Mouse (Mus musculus) hindbrain, embryonic 11.5 days (tissue): Measurements from ENCODE around the gene Dnajc7. TPM values are rescaled to one million over a fixed set of nuclear protein-coding genes. Genes with fewer than 3 reads are reported as not detected.

Source experiments
- ATAC-seq: fragments of 200-750 bp; cut with Nextera tagmentation; 2 replicates; pipeline ENCODE4 v1.8.0; 2017; ENCODE audit warnings: mild to moderate bottlenecking, moderate TSS enrichment, moderate library complexity; ENCODE audit not compliant: low FRiP score
- DNase-seq: peaks from one replicate; pipeline ENCODE4 v3.0.0-alpha.2; 2015; ENCODE audit warnings: low spot score
- H3K27ac ChIP-seq: fragments of 300-500 bp; sonication (generic); 2 replicates; pipeline ENCODE4 v1.5.1; 2014; ENCODE audit warnings: mild to moderate bottlenecking, low read depth, low read length
- H3K27me3 ChIP-seq: fragments of 300-500 bp; sonication (generic); 2 replicates; pipeline ENCODE4 v1.6.1; 2014; ENCODE audit warnings: mild to moderate bottlenecking, low read length, moderate library complexity, mixed read lengths; ENCODE audit not compliant: control insufficient read depth, insufficient read depth
- H3K36me3 ChIP-seq: fragments of 300-500 bp; sonication (generic); 2 replicates; pipeline ENCODE4 v1.6.1; 2014; ENCODE audit warnings: mild to moderate bottlenecking, low read length, moderate library complexity, mixed read lengths; ENCODE audit not compliant: control insufficient read depth, insufficient read depth
- H3K4me1 ChIP-seq: fragments of 300-500 bp; sonication (generic); replicated peaks from 2 replicates; pipeline ENCODE4 v1.6.1; 2014; ENCODE audit warnings: low read length, mixed read lengths; ENCODE audit not compliant: control insufficient read depth, insufficient read depth
- H3K4me2 ChIP-seq: fragments of 300-500 bp; sonication (generic); replicated peaks from 2 replicates; pipeline ENCODE4 v1.6.1; 2014; ENCODE audit warnings: mild to moderate bottlenecking, low read depth, low read length
- H3K4me3 ChIP-seq: fragments of 300-500 bp; sonication (generic); 2 replicates; pipeline ENCODE4 v1.5.1; 2014; ENCODE audit warnings: low read depth, low read length
- H3K9ac ChIP-seq: fragments of 300-500 bp; sonication (generic); 2 replicates; pipeline ENCODE4 v1.6.1; 2014; ENCODE audit warnings: low read depth, low read length
- H3K9me3 ChIP-seq: fragments of 300-500 bp; sonication (generic); 2 replicates; pipeline ENCODE4 v1.6.1; 2016; ENCODE audit warnings: low read length; ENCODE audit not compliant: control insufficient read depth
- WGBS: fragments of 180-500 bp; shearing (Covaris S2); extraction: QIAGEN DNeasy Blood & Tissue Kit; methylation state at CpG from one replicate; pipeline ENCODE4 v1.1.7; 2014; 5-methylcytosine and 5-hydroxymethylcytosine counted together
- polyA plus RNA-seq: library from polyadenylated mRNA; unstranded; fragments of >200 nt; fragmentation: Nextera tagmentation; extraction: Ambion mirVana; gene quantifications from 2 replicates; pipeline ENCODE4 v1.2.1, GENCODE M21; 2014

Gene Dnajc7
- polyA plus RNA-seq, 1 experiment from 2014 or later = 105 TPM

DNA sequence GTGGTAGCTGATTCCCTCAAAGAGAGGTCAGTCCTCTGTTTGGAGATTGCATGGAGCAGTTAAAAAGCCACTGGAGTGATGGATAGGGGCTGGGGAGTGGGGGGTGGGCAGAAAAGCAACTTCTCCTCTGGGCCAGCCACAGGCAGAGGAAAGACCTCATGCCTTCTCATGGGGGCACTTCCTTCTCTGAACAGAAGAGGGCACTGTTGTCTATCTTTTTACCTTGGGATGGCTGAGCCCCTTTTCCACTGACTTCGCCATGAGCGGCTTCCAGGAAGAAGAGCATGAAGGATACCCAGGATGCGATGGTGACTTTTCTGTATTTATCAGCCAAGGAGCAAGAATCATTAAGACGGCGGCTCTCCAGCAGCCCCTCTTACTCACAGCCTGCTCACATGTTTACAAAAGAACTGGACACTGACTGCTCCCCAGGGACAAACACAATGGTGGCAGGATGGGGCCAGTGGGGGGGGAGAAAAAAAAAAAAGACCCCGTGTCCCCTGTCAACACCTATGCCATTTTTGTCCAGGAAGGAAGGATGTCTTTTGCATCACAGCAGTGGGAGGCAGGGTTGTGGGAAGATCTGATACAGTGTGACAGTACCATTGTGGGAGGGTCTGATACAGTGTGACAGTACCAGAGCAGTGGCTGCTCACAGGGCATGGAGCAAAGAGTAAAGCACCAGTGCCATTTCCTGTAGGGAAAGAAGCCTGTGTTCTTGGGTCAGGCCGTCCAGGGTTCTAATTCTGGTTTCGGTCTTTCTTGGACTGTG lies 49.4 kb downstream of the Dnajc7 start:
- H3K9ac ChIP-seq = peak overlapping the region; percentile 31; the same call in 1 of the 2 replicates
- DNase-seq (peak; percentile 89), ATAC-seq (peak; percentile 33; the same call in 1 of the 2 replicates)
- no peak overlapping the region for H3K27ac ChIP-seq
- peak overlapping the region; percentile 6; the same call in 1 of the 2 replicates for H3K4me3 ChIP-seq
- no peaks in the 10 kb centered on the region for H3K36me3 ChIP-seq
- H3K4me2 ChIP-seq = peak overlapping the region; percentile 44
- WGBS = 12% methylated on average over 8 of the region's 8 CpGs
- peaks cover 6% of the 10 kb centered on the region; the same call in 1 of the 2 replicates for H3K27me3 ChIP-seq
- peaks cover 6% of the 10 kb centered on the region; the same call in 1 of the 2 replicates for H3K4me1 ChIP-seq
- no peaks in the 10 kb centered on the region for H3K9me3 ChIP-seq

DNA sequence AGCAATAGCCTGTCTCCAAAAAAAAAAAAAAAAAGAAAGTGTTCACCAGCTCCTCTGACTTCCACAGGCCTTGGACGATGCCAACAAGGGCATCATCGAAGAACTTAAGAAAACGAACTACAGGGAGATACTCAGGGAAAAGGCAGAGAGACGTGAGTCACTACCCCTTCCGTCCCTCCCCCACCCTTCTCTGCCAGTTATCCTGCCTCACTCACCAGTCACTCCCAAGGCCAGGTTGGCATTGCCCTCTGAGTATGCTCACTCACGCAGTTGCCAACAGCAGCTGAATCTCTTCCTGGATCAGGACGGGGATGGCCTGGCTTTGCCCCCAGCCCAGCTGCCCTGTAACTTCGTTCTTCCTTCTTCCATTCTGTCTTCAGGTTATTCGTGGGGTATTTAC lies 50.2 kb downstream of the Dnajc7 start:
- no peak for DNase-seq
- WGBS = 65% methylated on average over 9 of the region's 9 CpGs

DNA sequence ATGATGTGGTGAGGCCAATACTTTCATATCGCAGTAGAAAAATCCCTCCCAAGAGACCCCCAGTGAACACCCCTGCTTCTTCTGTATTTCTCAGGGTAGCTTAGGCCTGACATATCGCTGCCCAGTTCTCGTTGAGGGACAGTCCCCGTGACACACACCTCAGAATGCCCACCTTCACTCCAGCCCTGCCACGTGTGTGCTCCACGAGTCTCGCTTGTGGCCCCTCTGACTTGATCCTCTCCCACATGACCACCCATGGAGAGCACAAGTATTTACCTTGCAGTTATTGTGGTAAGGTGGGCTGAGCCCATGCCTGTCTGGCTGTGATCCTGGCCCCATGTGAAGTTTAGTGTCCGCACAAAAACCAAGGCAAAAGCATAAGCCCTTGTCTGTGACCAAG lies 51.3 kb downstream of the Dnajc7 start:
- Histone ChIP-seq H3K4me1 (peaks cover 3% of the 10 kb centered on the region; the same call in 1 of the 2 replicates), H3K9ac (no peak overlapping the region), H3K4me2 (no peak overlapping the region), H3K4me3 (no peak overlapping the region), H3K36me3 (no peaks in the 10 kb centered on the region), H3K27ac (no peak overlapping the region), H3K27me3 (peaks cover 6% of the 10 kb centered on the region; the same call in 1 of the 2 replicates), H3K9me3 (no peaks in the 10 kb centered on the region)
- ATAC-seq (no peak), DNase-seq (no peak)
- WGBS = 85% methylated on average over 8 of the region's 8 CpGs

More for the DNA sequence above, 50.2 kb downstream of the Dnajc7 start:
- Histone ChIP-seq H3K4me3 (no peak overlapping the region), H3K27ac (no peak overlapping the region), H3K36me3 (no peaks in the 10 kb centered on the region), H3K27me3 (peaks cover 6% of the 10 kb centered on the region; the same call in 1 of the 2 replicates), H3K9me3 (no peaks in the 10 kb centered on the region), H3K9ac (no peak overlapping the region), H3K4me1 (peaks cover 3% of the 10 kb centered on the region; the same call in 1 of the 2 replicates), H3K4me2 (no peak overlapping the region)
- no peak for ATAC-seq

DNA sequence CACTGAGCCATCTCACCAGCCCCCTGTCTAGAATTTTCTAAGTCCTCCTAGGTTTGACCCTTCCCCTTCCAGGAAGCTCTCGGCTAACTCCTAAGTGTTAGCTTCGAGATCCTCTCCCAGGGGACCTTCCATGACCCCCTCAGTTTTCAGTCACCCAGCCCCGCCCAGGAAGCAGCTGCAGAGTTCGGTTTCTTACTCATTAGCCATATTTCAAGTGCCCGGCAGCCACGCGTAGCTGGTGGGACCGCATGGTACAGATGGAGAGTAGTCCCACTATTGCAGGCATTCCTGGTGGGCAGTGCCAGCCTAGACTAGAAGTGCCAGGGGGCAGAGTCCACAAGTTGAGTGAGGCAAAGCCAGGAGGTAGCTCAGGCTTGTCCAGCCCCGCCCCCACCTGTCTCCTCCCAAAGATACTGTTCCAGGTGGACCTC lies 52.1 kb downstream of the Dnajc7 start:
- Histone ChIP-seq H3K27ac (no peak overlapping the region), H3K4me2 (no peak overlapping the region), H3K27me3 (peaks cover 6% of the 10 kb centered on the region; the same call in 1 of the 2 replicates), H3K9me3 (no peaks in the 10 kb centered on the region), H3K4me3 (no peak overlapping the region), H3K9ac (no peak overlapping the region), H3K36me3 (no peaks in the 10 kb centered on the region), H3K4me1 (peaks cover 3% of the 10 kb centered on the region; the same call in 1 of the 2 replicates)
- ATAC-seq (no peak), DNase-seq (no peak)
- WGBS = 71% methylated on average over 9 of the region's 9 CpGs

DNA sequence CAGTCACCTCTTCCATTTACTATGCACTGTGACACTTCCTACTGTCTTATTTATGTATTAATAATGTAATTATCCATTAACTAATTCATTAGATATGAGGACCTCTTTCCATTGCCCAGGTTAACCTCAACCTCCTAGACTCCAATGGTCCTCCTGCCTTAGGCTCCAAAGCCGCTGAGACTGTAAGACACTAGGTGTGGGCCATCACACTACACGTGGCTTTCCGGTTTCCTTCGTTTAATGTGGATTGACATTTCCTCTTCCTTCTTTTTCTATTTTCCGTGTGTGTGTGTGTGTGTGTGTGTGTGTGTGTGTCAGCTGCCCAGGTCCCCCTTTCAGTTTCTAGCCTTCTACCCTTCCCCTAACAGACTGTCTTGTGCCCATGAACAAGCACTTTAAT lies 52.7 kb downstream of the Dnajc7 start:
- Histone ChIP-seq H3K27ac (no peak overlapping the region), H3K9ac (no peak overlapping the region), H3K4me1 (peaks cover 3% of the 10 kb centered on the region; the same call in 1 of the 2 replicates), H3K4me3 (no peak overlapping the region), H3K4me2 (no peak overlapping the region), H3K36me3 (no peaks in the 10 kb centered on the region), H3K9me3 (no peaks in the 10 kb centered on the region), H3K27me3 (peaks cover 6% of the 10 kb centered on the region; the same call in 1 of the 2 replicates)
- ATAC-seq (no peak), DNase-seq (no peak)
- 85% methylated on average over 5 of the region's 5 CpGs for WGBS

DNA sequence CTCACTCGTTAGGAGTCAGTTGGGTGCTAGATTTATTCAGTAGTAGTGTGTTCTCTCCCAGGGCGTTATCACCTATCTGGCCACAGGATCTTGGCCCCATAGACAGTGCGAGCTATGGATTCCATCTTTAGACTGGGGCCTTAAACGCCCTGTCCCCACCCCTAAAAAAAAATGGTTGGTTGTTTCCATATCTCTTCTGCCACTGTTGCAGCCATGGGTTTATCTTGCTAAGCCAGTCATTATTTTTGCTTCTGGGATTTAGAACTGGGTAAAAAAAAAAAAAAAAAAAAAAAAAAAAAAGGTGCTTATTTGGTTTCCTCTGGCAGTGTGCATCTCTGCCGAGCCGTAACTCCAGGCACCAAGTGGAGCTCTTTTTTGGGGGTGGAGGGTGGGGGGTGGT lies 55.3 kb downstream of the Dnajc7 start:
- 88% methylated on average over 6 of the region's 6 CpGs for WGBS
- H3K9me3 ChIP-seq = no peaks in the 10 kb centered on the region
- no peak overlapping the region for H3K27ac ChIP-seq
- no peaks in the 10 kb centered on the region for H3K27me3 ChIP-seq
- no peak overlapping the region for H3K4me2 ChIP-seq
- H3K4me3 ChIP-seq = no peak overlapping the region
- ATAC-seq (no peak), DNase-seq (no peak)
- H3K9ac ChIP-seq = no peak overlapping the region
- no peaks in the 10 kb centered on the region for H3K36me3 ChIP-seq
- H3K4me1 ChIP-seq = no peaks in the 10 kb centered on the region

DNA sequence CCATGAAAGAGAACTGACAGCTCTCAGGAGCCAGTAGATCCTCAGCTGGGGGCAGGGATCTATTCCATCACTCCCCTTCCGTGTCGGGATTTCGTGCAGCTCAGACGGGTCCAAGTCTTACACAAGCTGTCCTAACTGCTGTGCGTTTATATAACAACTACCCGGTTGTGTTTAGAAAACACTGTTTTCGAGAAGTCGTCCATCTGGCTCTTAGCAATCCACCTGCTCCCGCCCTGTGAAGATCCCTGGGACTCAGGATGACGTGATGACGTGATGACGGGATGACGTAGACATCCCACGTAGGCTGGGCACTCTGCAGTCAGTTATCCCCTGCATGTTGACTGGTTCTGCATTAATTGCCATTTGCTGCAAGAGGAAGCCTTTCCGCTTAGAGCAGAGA lies 55.7 kb downstream of the Dnajc7 start:
- WGBS = 80% methylated on average over 15 of the region's 15 CpGs
- Histone ChIP-seq H3K4me1 (no peaks in the 10 kb centered on the region), H3K4me2 (no peak overlapping the region), H3K9me3 (no peaks in the 10 kb centered on the region), H3K27ac (no peak overlapping the region), H3K36me3 (no peaks in the 10 kb centered on the region), H3K9ac (no peak overlapping the region), H3K27me3 (no peaks in the 10 kb centered on the region), H3K4me3 (no peak overlapping the region)
- no peak for ATAC-seq
- no peak for DNase-seq

DNA sequence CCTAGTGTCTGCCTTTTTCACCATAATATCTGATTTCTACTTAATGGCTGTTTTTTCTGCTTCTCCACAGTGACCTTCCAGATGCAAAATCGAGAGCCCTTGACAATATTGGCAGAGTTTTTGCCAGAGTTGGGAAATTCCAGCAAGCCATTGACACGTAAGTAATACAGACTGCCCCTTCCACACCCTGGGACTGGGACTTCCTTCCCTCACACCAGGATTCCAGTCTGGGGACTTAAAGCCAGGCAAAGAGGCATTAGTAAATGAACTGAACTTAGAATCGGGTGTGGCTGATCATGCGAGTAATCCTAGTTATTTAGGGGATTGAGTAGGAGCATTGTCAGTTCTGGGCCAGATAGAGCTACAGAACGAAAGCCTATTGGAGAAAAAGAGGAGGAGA lies 58.2 kb downstream of the Dnajc7 start:
- Histone ChIP-seq H3K4me1 (no peaks in the 10 kb centered on the region), H3K4me2 (no peak overlapping the region), H3K27ac (no peak overlapping the region), H3K27me3 (no peaks in the 10 kb centered on the region), H3K4me3 (no peak overlapping the region), H3K9ac (no peak overlapping the region), H3K36me3 (no peaks in the 10 kb centered on the region), H3K9me3 (no peaks in the 10 kb centered on the region)
- DNase-seq (no peak), ATAC-seq (no peak)
- 52% methylated on average over 5 of the region's 5 CpGs for WGBS

DNA sequence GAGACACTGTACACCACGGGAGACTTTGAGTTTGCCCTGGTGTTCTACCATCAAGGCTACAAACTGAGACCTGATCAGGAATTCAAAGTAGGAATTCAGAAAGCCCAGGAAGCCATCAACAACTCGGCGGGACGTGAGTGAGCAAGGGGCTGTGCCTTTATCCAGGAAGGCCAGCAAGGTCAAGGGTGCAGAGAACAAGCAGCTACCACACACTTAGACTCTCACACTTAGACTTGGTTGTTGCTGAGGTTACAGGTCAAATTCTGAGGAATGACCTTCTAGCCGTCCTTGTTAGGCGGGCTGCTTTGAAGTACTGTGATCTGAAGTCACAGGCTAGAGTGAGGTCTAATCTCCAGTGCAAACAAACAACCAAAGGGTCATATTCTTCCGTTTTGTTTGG lies 60.5 kb downstream of the Dnajc7 start:
- no peak for ATAC-seq
- no peaks in the 10 kb centered on the region for H3K36me3 ChIP-seq
- no peak overlapping the region for H3K4me2 ChIP-seq
- no peaks in the 10 kb centered on the region for H3K4me1 ChIP-seq
- no peak overlapping the region for H3K27ac ChIP-seq
- DNase-seq = no peak
- H3K9me3 ChIP-seq = no peaks in the 10 kb centered on the region
- no peak overlapping the region for H3K9ac ChIP-seq
- WGBS = 45% methylated on average over 7 of the region's 7 CpGs
- H3K4me3 ChIP-seq = no peak overlapping the region
- H3K27me3 ChIP-seq = no peaks in the 10 kb centered on the region
